Mouse (Mus musculus): ENCODE data around the gene Skap1.

The Skap1 gene

DNA sequence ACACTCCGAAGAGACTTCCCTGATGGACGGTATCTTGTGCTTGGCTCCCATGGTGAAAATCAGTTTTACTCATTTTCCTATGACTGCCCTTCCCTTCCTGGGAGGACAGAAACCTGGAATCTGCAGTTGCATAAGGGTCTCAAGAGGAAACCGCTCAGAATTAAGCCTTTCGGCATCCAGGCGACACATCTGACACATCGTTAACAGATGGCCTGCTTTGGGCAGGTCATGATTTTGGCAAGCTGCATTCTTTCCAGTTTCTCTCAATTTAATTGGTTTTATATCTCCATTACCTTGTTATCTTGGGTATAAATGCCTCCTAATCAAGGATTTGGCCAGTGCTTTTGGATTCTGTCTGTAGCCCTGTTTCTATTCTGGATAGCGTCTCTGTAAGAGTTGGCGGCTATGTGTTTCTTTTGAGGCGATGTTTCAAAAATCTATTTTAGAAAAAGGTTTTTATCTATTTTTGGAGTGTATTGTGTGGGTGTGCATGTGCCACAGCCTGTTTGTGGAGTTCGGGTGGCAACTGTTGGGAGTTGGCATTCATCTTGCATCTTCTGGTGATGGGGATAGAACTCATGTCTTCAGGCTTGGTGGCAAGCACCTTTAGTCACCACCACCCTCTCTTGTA lies 1.1 kb downstream of the Skap1 start:
- DNase-seq (ENCODE audit: low spot score): no peak

DNA sequence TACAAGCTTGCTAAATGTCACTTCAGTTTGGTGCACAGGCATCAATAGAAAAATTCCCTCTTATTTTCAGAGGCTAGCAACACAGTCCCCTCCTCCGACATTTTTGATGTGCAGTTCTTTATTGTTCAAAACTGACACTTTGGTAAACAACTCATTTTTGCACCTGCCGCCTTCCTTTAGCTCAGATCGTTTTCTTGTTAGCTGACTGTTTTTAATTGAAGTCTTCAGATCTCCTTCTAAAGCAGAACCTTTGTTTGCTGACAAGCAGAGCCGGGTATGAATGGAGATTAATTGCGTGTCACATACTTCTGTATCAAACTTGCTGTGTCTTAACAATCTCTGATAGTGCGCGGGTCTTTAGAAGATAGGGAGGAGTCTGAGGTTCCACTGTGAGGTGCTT lies 2.0 kb downstream of the Skap1 start:
- no peak for DNase-seq (ENCODE audit: low spot score)

DNA sequence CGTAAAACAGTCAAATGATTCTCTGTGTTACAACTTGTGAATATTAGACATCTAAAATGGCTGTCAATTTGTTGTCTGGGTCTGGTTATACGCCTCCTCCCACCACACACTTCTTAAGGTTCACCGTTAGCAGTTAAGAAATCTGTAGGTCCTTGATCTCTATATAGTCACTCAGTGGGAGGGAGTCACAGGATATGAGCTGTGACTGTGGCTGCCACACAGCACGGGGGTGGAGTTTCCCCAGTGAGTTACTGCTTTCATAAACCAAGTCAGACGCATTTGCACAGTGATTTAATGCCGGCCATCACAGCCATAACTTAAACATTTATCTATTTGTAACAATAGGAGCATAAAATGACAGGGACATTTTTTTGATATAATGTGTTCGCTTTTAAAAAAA lies 2.6 kb downstream of the Skap1 start:
- DNase-seq (ENCODE audit: low spot score): no peak

DNA sequence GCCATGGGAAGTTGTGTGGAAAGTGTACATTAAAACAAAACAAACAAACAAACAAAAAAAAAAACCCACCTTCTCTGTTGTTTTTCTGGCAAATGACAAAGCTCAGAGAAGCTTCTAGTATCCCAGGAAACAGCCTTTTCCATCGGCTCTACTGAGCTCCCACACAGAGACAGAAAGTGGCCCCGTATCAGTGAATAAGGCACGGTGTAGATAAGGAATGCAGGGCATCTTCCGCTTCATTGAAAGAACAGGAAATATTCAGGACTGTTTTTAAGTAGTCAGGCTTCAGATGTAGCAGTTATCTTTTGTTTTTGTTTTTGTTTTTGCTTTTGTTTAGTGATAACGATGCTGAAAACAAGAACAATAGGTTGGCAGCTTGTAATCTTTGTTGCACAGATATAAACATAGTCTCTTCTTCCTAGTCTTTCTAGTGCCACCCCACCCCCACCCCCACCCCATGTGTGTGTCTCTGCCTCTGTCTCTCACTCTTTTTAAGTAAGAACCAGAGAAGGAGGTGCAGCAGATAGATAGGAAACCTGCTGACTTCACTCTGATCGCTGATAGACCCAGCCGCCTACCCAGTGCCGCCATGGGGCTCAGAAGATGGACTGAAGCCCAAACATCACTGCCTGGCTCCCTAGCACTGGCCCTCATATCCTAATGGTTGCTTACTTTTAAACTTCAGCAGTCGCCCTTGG lies 3.8 kb downstream of the Skap1 start:
- no peak for DNase-seq (ENCODE audit: low spot score)

DNA sequence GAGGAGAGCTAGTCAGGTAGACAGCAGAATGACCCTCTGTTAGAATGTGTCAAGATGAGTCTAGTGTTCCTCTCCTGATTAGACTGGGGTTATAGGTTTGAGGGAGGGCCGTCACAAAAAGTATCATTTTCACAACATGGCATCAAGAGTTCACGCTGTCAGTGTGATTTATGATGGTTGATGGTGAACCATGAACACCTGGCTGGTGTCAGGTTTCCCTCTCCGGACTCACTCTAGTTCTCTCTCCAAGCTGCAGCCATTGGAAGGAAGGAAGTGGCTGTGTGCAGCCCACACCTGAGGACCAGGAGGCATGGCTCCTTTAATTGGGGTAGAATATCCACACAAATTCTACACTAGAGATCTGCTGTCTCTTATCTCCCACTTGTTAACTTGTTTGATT lies 18.3 kb downstream of the Skap1 start:
- DNase-seq (ENCODE audit: low spot score): no peak

DNA sequence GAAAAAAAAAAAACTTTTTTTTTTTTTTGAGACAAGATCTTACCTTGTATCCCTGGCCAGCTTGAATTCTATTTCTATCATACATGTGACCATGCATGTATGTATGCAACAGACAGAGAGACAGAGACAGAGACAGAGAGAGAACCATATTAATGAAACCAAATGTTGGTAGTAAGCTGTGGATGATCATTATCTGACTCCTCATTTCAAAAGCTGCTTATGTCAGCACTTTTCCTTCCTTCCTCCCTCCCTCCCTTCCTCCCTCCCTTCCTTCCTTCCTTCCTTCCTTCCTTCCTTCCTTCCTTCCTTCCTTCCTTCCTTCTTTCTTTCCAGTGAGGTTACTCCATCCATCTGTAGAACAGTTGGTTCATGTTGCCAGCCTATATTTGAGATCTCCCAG lies 18.8 kb downstream of the Skap1 start:
- DNase-seq (ENCODE audit: low spot score): no peak

DNA sequence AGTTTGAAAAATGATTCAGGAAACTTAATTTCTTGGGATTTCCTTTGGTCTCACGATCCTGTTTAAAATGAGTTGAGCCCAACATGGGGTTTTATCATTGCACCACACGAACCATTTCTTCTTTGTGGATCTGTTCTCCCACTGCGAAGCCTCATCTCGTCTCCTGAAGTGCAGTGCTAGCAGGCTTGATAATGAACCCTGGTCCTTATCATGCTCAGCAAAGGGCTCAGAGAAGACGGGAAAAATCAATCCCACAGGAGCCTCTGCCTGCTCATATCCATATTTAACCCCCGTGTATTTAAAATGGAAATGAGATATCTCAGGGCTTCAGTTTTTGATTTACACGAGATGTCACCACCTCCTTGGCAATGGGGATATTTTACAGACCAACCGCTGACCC lies 34.1 kb downstream of the Skap1 start:
- DNase-seq (ENCODE audit: low spot score): no peak

DNA sequence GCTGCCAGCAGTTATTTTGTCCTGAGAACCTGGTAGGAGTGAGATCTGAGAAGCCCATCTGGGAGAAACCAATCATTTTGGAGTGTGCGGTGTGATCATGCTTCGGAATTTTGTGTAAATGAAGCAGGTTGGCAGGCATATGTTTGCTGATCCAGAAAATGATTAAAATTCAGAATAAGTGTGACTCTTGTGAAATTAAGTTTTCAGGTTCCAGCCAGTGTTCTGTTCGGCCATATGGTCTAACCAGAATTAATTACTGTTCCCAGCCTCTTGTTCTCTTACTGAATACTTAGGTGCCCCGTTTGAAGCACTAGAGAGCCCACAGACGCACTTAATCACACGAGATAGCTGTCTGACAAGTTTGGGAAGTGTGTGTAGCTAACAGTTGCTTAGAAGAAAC lies 36.6 kb downstream of the Skap1 start:
- DNase-seq (ENCODE audit: low spot score): no peak

DNA sequence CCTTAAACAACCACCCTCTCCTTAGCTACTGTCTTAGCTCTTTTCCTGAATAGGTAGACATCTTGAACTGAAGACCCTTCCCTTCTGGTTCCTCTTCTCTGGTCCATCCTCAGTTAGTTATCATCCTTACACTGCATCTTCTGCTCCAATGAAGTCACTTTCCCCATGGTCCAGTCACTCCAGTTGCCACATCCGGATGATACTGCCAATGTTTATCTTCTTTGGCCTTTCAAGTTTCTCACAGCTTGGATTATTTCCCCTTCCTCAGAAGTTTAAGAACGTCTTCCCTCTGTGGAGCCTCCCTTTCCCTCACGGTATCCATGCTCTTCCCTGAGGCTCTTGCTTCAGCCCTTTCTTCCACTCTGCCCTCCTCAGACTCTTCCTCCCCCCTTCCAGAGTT lies 38.6 kb downstream of the Skap1 start:
- no peak for DNase-seq (ENCODE audit: low spot score)

DNA sequence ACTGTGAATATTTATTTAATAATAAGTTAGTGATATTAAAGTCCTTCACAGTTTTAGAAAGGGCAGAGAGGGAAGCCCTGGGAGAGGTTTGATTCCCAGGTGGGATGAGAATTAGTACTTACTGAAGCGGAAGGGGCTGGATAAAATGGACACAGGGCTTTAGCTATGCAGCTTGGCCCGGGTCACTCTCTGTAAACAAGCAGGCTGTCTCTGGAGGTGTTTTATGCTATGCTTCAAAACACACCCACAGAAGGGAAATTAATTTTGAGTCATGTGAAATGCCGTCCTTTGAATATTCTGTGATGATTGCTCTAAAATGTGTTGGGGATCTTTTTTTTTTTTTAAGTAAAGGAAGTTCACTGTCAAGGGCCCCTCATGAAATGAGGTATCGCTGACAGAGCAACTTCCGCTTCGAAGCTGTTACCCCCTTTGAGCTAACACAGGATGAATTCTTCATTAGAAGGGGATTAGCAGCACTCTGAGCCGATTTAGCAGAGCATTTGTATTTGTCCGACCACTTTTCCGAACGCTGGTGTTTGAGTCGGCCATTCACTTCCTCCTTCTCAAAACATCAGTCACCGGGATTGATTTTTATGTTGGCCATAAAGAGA lies 40.2 kb downstream of the Skap1 start:
- DNase-seq (ENCODE audit: low spot score): no peak

DNA sequence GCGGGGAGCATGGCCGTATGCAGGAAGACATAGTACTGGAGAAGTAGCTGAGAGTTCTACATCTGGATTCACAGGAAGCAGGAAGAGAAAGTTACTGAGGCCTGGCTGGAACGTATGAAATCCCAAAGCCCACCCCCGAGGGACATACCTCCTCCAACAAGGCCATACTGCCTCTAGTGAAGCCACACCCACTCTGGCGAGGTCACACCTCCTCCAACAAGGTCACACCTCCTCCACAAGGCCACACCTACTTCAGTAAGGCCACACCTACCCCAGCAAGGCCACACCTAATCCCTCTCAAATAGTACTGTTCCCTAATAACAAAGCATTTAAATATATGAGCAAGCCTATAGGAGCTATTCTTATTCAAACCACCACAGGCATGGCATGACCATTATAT lies 41.4 kb downstream of the Skap1 start:
- no peak for DNase-seq (ENCODE audit: low spot score)

DNA sequence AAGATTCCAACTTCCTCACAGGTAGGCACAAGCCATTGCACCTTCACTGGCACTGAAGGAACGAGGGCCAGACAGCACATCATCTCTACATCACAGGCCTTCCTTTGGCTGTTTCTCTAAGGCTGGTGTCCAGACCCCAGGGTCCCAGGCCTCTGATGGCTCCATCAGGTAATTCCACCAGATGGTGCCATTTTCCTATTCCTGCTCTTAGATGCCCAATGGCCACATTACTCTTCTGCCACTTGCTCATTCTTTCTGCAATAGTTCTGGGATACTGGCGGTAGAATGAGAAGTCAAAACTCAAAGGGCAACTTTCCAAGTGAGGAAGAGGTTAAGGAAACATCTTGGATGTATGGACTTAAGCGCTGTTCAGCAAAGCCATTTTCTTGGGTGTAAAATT lies 50.8 kb downstream of the Skap1 start:
- DNase-seq (ENCODE audit: low spot score): no peak

DNA sequence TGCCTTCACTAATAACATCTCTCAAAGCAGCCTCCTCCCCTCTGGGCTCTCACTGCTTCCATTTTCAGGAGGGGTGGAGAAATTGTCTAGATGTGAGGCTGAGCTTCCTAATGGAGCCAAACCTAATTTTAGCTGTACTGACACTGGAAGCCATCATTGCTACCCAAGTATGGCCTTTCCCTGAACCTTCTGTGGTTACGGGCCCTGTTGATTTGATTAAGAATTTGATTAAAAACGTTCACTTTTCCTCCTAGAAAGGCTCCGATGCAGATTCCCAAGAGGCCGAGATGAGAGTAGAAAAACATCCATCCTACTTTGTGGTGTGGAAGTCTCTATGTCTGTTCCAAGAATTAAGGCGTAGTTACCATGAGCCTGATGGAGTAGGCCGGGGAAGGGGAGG lies 60.1 kb downstream of the Skap1 start:
- no peak for DNase-seq (ENCODE audit: low spot score)

DNA sequence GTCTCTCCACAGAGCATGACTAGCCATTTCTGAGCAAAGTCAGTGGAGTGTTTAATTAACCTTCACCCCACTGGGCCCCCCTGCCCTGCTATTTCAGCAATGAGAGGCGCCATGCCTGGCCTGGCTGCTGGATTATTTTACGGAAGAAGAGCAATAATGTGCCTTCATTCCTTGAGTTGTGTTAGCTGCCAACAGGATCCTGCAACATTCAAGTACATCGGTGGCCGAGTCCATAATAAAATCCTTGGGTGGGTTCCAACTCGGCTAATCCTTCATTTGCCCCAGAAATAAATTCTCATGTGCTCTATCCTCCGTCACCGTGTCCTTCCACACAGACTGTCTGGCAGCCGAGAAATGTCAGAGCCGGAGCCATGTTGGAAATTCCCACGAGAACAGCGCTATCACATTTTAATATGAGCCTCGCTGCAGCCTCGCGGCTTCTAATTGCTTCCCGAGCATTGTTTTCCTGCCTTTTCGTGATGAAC lies 61.8 kb downstream of the Skap1 start:
- no peak for DNase-seq (ENCODE audit: low spot score)

DNA sequence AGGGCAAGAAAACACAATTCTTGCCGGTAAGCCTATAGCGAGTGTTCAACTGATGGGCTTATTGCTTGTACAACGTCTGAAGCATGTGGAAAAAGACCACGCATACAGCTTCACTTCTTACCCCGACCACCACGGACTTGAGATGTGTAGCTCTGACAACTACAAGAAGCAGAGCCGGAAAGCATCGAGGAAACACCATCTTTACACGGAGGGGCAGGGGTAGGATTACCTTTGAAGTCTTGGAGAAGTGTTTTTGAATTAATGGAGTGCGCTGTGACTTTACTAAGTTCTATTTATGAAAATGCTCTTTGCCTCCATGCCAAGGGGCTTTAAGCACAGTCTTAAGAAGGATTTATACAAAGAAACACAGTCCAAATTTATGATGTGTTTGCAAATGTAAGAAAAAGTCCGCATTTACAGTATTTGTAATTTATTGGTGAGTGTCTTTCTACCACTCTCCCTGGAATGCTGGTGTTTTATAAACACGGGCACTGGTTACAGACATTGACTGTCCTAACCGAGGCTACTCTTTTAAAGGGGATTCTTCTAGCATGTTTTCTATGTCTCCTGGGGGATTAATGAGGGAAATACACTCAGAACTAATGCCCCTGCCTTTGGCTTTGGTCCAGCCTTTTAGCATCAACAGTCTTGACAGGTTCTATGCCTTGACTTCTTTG lies 67.5 kb downstream of the Skap1 start:
- no peak for DNase-seq (ENCODE audit: low spot score)

DNA sequence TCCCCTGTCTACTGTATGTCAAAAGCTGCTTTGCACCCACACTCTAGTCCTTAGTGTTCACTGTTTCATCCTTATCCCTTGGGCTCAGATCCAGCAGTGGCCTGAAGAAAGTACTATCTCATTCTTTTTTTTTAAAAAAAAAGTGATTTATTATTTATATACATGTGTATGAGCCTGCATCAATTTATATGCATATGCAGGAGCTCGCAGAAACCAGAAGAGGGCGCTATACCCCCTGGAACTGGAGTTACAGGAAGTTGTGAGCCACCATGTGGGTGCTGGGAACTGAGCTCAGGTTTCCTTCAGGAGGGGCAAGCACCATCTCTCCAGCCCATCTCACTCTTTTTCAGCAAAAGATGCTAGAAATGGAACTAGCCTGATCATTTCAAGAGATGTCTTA lies 70.1 kb downstream of the Skap1 start:
- DNase-seq (ENCODE audit: low spot score): no peak

DNA sequence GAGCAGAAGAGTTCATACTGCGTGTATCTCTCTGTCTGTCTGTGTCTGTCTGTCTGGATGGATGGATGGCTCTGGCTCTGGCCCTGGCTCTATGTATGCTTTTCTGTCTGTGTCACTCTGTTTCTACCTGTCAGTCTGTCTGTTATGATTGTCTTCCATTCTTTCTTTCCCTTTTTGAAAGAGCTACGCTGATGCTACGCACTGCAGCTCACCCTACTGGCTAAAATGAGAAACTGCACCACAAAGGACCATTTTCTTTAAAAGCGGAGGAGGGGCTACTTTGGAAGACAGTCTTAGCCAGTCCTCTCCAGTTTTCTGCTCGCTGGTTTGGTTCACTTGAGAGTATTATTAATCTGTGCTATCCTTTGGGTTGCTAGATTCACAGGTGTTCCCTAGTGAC lies 71.8 kb downstream of the Skap1 start:
- no peak for DNase-seq (ENCODE audit: low spot score)

DNA sequence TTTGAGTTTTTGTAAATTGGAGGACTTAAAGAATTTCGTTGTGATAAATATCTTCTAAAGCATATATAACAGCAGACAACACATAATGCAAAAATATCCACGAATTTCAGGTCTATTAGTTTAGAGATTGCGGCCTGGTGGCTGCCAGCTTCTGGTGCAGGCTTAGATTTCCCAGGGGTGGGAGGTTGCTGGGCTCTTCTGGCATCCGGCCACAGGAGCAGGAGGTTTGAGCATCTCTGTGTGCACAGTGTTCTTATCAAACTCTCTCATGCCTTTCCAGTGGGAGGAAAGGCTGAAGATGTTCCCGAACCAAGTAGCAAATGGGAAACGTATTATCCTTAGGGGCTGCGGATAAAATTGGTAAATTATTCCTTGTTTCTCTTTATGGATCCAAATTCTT lies 77.6 kb downstream of the Skap1 start:
- no peak for DNase-seq (ENCODE audit: low spot score)

DNA sequence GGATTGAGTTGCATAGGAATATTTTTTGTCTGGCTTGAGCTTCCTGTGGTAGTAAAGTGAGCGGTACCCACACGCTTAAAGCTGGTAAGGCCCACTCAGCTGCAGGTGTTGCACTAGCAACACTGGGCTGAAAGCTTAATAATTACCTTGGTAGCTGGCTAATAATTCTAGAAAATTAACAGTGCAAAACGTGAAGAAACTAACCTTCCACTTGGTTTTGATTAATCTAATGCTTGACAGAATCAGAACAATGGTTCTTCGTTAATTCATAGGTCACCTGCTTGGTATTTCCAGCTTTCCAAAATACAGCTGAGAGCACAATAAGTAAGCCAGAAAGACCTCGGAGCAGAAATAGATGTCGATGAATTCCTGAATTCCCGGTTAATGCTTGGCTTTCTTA lies 78.2 kb downstream of the Skap1 start:
- no peak for DNase-seq (ENCODE audit: low spot score)

DNA sequence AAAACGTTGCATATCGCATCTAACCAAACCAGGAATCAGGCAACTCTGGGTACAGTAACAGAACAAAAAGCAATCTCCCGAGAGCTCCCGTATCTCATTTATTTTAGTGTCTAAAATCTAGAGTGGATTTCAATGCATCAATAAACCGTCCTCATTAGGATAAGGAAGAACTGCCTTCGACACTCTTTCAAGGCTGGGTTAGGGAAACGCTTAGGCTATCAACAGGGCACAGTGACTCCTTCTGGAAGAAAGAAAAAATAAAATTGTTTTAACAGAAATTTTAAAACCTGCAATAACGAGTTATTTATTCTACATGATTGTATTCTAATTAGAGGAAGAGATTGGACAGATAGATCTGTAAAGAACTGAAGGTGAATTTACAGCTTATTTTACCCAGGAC lies 82.0 kb downstream of the Skap1 start:
- no peak for DNase-seq (ENCODE audit: low spot score)

DNA sequence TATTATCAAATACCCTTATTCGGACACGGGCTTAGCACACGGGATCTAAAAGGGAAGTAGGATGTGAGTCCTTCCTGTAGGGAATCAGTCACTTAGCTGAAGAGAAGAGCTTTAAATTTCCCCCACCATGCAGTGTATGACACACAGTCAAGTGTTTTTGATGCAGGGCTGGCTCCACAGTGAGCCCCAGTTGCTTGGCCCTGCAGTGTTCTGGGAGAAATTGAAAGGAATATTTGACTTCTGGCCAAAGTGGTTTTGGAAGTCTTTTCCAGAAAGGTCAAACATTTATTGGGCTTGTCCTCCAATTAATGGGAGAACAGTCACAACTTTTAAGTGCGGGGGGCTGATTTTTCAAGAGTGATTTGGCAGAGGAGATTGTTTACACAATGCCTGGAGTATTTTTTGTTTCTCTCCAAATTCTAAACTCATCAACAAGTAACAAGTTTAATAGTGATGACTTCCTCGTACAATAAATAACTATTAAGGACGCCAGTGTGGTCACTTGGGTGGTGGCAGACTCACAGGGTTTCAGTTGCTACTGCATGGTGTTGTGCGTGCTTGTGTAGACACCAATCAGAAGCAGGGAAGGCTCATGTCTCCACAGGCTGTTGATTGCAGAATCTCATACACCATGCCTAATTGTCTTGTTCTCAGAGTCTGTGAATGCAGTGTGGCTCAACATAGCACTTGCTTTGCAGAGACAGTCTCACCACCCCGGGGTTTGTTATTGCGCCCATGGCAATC lies 86.7 kb downstream of the Skap1 start:
- no peak for DNase-seq (ENCODE audit: low spot score)

DNA sequence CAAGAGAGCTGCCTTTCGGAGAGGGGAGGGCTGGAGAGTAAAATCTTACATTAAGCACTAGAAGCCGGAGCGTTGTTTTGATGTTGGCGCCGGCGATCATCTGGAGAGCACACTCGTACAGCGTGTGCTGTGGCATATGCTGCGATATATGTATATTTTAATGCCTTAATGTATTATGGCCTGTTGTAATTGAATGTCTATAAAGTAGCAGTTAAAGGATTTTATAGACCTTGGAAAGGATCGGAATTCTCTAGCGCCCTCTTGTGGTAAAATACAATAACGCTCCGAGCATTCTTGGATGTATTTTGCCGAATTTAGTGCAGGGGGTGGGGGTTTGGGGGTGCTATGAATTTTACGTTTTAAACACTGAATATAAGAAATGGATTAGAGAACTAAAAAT lies 88.7 kb downstream of the Skap1 start:
- no peak for DNase-seq (ENCODE audit: low spot score)

Data from ovary, adult 18-20 months (tissue).